Mouse (Mus musculus) olfactory bulb, adult 2 months (tissue): Measurements from ENCODE around the gene Flt4. TPM values are rescaled to one million over a fixed set of nuclear protein-coding genes. Genes with fewer than 3 reads are reported as not detected.
A peak's percentile ranks its signal among the peaks of the same experiment; 100 is the strongest.
"Not testable (repeated sequence)": the region's sequence is repeated elsewhere in the genome, so short reads cannot be mapped to it uniquely, and the experiment has no call there.

Experiments
- H3K27ac ChIP-seq: fragments of 200-500 bp; 2 replicates; pipeline ENCODE4 v1.5.1; 2012; ENCODE audit warnings: low read depth, low read length; ENCODE audit not compliant: insufficient read depth
- H3K4me1 ChIP-seq: fragments of 200-500 bp; 2 replicates; pipeline ENCODE4 v1.6.1; 2012; ENCODE audit warnings: low read length; ENCODE audit not compliant: control insufficient read depth, insufficient read depth
- H3K4me3 ChIP-seq: fragments of 200-500 bp; 2 replicates; pipeline ENCODE4 v1.5.1; 2012; ENCODE audit warnings: mild to moderate bottlenecking, low read depth, low read length, moderate library complexity; ENCODE audit not compliant: insufficient read depth
- CTCF ChIP-seq: fragments of 200-500 bp; IDR thresholded peaks from 2 replicates; pipeline ENCODE4 v1.5.1; 2012; ENCODE audit warnings: low read depth, mild to moderate bottlenecking, low read length, moderate library complexity; ENCODE audit not compliant: insufficient read depth
- POLR2A ChIP-seq: fragments of 200-500 bp; IDR thresholded peaks from 2 replicates; pipeline ENCODE4 v1.6.1; 2012; ENCODE audit warnings: mild to moderate bottlenecking, low read depth, low read length, moderate library complexity; ENCODE audit not compliant: insufficient read depth
- WGBS: fragments of 180-500 bp; shearing (Covaris S2); methylation state at CpG from one replicate; pipeline ENCODE4 v1.1.7; 2018; 5-methylcytosine and 5-hydroxymethylcytosine counted together
- polyA plus RNA-seq: library from polyadenylated mRNA; stranded (reverse); fragments of >200 nt; gene quantifications from 2 replicates; pipeline ENCODE4 v1.2.4, GENCODE M21; 2012; ENCODE audit warnings: low replicate concordance; ENCODE audit not compliant: missing spikeins, insufficient read depth, insufficient read length

The Flt4 gene
- not detected in 2 replicates for polyA plus RNA-seq

DNA sequence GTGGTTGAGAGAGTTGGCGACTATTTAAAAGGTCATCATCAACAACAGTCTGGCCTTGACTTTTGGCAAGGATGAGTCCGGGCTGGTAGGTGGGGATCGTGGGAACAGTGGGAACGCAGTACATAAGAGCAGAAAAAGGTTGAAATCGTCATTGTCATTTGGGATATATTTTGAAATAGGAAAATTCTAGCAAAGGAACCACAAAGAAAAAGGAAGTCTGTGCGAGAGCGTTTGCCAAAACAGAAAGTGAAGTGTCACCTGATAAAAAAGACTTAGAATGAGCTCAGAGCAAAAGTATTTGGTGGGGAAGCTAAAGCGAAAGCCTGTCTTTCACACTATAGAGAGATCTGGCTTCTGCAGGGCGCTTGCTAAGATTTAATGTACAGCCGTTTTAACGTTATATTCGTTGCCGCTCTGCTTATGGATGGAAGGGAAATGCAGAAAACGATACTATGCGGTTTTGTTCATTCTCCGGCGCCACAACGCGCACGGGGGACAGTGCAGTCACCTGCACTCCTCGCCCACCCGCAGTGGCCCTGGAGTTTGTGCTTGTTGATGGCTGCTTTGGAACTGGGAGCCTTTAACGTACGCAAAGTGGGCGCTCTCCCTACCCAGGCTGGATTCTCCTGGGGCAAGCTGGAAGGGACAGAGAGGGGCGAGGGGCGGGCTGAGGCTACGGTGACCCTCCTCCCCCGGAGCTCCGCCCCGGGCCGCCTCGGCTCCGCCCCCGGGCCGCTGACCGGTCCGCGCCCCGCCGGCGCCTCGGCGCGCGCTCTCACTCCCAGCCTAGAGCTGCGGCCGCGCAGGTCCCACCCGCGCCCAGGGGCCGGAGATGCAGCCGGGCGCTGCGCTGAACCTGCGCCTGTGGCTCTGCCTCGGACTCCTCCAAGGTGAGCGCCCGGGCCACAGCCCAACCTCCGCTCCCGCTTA, at the start of gene Flt4:
TSS of gene Flt4 (plus strand) at position 326 of the 930 bp plus-strand sequence.
- 4% methylated on average over 60 of the region's 61 CpGs for WGBS
- H3K27ac ChIP-seq, H3K4me1 ChIP-seq: not testable (repeated sequence)
- H3K4me3 ChIP-seq, result peak within 1 kb of the TSS; percentile 36

DNA sequence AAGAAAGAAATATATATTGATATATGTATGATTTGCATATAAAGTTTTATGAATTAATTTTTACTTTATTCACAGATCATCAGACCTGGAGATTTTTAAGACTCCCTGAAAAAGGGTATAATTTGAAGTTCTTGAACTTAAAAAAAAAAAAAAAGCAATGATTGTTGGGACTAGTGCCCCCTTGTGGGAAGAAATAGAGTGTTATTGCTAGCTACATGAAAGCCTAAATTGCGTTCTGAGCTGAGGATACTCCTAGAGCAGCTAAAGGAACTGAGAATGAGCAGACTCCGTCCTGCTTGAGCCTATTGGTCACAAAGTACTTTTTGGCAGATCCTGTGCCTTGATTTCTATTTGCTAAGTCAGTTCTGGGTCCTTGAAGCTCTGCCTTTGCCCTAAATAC, 34.0 kb upstream of the Flt4 start:
- 54% methylated on average over 2 of the region's 2 CpGs for WGBS
- H3K27ac ChIP-seq, H3K4me1 ChIP-seq, H3K4me3 ChIP-seq: not testable (repeated sequence)

DNA sequence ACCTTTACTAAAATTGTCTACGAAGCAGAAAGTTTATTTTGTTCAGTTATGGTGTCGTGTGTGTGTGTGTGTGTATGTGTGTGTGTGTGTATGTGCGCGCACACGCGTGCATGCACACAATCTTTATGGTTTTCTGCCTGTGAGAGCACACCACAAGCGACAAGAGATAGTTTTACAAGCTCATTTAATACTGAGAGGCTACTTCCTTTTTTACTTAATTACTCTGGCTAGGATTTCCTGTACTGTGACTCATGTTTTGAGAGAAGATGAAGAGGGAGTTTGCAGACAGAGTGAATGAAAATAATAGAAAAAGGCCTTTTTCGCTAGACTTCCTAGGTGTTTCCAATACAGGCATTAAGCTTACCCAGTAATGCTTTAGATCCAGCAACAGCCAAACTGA, 28.6 kb upstream of the Flt4 start:
- H3K4me3 ChIP-seq, H3K27ac ChIP-seq, H3K4me1 ChIP-seq: not testable (repeated sequence)
- WGBS, result 86% methylated on average over 8 of the region's 8 CpGs

DNA sequence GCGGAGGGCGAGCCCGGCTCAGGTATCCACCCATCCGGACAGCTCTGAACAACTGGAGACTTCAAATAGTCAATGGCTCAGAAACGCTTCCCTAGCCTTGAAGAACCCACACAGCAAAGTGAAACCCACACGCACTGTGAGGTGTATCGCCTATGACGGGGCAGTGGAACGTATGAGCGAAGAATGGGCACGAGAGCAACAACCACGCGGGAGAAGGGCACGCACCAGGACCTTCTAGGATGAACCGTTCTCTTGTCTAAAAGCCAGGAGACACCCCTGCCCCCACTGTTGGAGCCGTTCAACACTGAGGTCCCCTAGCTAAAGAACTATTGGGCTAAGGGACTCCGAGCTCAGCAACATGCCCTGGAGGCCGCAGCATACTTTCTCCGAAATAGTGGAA, 18.9 kb upstream of the Flt4 start:
- 94% methylated on average over 19 of the region's 19 CpGs for WGBS
- H3K4me3 ChIP-seq, result no peak overlapping the region
- TF ChIP-seq POLR2A (no peak), CTCF (no peak)
- no peak overlapping the region for H3K27ac ChIP-seq
- H3K4me1 ChIP-seq, result no peaks in the 10 kb centered on the region

DNA sequence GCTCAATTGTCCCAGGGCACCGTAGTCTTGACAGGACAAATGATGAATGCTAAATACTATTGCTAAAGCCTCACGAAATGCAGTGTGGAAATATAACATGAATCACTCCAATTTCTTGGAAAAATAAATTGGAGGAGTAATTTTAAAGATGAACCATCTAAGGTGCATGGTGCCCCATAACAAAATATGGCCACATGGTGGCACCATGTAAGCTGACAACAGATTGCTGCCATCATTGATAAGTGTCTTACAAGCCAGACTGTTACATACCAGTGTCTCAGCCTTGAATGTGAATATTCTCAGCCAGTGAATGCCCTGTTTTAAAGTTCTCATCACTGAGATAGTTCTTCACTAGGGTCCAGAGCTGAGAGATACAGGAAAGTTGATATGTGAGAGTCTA, 11.9 kb upstream of the Flt4 start:
- H3K27ac ChIP-seq, H3K4me1 ChIP-seq, H3K4me3 ChIP-seq: not testable (repeated sequence)
- 59% methylated on average over 2 of the region's 2 CpGs for WGBS

DNA sequence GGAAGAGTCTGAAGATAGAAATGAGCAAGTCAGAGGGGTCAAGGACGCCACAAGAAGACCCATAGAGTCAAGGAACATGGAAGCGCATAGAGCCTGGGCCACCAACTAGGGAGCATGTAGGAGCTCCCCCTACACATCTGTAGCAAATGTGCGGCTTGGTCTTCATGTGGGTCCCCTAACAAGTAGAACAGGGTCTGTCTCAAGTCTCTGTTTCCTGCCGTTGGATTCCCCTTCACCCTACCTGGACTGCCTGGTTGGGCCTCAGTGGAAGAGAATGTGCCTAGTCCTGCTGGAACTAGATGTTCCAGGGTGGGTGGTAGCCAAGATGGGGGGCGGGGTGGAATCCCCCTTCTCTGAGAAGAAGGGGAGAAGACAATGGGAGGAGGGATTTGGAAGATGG, 757 bp upstream of the Flt4 start:
- H3K4me1 ChIP-seq, H3K27ac ChIP-seq, H3K4me3 ChIP-seq: not testable (repeated sequence)
- 85% methylated on average over 5 of the region's 5 CpGs for WGBS

DNA sequence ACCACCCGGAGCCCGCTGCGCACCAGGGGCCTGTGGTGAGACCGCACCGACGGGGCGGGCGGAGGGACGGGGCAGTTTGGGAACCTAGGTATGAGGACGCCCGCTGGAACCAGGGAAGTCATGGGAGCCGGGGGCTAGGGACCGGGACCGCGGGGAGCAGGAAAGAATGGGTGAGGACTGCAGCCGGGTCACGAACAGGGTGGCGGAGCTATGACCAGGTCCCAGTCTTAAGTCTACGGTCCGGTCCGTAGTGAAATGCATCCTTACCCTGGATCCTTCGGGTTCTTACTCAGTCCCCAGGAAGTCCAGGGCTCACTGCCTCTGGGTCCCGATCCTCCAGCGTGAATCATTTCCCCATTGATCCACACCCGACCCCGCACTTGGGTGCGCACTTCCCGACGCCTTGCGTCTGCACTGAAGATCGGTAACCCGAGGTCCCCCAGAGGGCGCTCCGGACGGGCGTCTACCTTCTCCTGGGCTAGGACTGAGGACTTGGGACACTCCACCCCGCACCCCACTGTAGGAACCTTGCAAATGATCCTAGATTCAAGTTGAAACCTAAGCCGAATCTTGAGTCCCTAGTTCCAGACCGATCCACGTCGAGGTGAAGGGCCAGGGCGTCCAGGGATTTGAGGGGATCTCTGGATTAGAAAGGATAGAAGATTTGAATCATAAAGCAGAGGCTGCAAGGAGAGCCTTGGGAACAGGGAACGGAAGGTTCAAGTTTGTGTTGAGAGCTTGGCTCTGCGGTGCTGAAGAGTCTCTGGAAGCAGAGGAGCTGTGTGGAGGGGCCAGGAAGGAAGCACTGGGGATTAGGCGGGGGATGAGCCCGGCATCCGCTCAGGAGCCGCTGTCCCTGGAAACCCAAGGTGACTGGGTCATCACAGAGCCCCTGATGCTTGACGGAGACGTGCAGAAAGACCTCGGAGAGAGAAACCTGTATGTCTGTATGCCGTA, 1.1 kb downstream of the Flt4 start:
- H3K4me3 ChIP-seq, result peak overlapping the region; percentile 36
- not testable (repeated sequence) for H3K27ac ChIP-seq, H3K4me1 ChIP-seq
- 2% methylated on average over 52 of the region's 52 CpGs for WGBS

DNA sequence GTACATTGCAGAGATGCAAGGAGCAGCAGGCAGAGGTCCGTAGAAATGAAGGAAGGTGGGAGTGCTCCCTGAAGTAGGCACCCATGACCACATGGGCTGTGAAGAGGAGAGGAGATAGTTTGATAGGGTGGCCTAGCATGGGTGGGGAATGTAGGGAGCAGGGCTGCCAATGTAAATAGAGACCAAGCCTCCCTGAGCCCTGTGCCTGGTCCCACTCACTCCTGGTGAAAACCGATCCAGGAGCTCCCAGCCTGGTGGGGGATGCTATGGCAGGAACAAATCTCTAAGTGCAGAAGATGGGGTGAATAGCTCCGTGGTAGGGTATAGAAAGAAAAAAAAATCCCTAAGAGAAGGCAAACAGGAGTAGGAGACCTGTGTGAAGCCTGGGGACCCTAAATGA, 2.3 kb downstream of the Flt4 start:
- not testable (repeated sequence) for H3K4me3 ChIP-seq, H3K27ac ChIP-seq, H3K4me1 ChIP-seq
- WGBS, result 56% methylated on average over 3 of the region's 3 CpGs

DNA sequence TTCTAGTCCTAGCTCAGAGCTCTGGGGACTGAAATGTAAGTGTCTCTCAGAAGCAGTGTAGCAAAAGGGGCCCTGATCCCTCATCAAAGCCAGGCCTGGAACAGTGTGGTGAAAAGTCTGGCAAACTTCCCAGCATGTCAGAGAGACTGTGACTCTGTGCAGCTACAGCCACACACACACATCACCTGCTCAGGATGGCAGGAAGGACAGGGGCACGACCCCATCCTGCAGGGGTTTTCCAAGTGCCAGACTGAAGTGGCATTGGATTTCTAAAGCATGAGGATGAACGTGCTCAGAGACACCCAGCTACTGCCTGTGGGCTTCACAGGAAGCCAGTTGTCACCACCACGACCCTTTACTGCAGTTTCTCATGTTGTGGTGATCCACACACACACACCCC, 3.1 kb downstream of the Flt4 start:
- Histone ChIP-seq H3K27ac (no peak overlapping the region), H3K4me1 (peaks cover 5% of the 10 kb centered on the region), H3K4me3 (no peak overlapping the region)
- TF ChIP-seq POLR2A, result no peak
- TF ChIP-seq CTCF, result no peak
- 71% methylated on average over 3 of the region's 3 CpGs for WGBS

DNA sequence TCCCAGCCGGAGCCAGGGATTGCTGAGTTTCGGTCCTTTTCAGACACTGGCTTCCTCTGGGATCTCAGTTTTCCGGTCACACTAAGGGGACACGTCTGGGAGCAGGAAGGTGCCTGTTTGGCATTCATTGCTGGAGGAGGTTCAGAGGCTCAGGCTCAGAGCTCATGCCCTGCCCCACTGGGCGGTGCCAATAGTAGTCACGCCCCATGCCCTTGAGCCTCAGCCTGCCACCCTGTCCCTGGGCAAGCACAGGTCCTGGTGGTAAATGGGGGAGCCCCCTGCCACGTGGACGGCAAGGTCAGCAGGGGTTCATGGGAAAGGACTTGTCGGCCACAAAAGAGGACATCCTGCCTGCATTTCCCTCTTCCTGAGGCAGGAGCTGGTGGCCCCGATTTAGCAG, 4.3 kb downstream of the Flt4 start:
- 18% methylated on average over 10 of the region's 10 CpGs for WGBS
- peaks cover 5% of the 10 kb centered on the region for H3K4me1 ChIP-seq
- H3K4me3 ChIP-seq, result no peak overlapping the region
- no peak overlapping the region for H3K27ac ChIP-seq
- TF ChIP-seq CTCF, result no peak
- TF ChIP-seq POLR2A, result no peak
